Mouse (Mus musculus) midbrain, embryonic 10.5 days (tissue): ENCODE measurements around the gene Tram2. TPM values are rescaled to one million over a fixed set of nuclear protein-coding genes. Genes with fewer than 3 reads are reported as not detected.

Source experiments
- DNase-seq: peaks from one replicate; pipeline ENCODE4 v3.0.0-alpha.2; 2017; ENCODE audit warnings: low spot score
- H3K27ac ChIP-seq: fragments of 300-500 bp; sonication (generic); replicated peaks from 2 replicates; pipeline ENCODE4 v1.5.1; 2016; ENCODE audit warnings: mild to moderate bottlenecking
- H3K27me3 ChIP-seq: fragments of 300-500 bp; sonication (generic); 2 replicates; pipeline ENCODE4 v1.6.1; 2016; ENCODE audit warnings: low read depth, mild to moderate bottlenecking; ENCODE audit not compliant: poor library complexity, severe bottlenecking
- H3K36me3 ChIP-seq: fragments of 300-500 bp; sonication (generic); 2 replicates; pipeline ENCODE4 v1.6.1; 2016; ENCODE audit warnings: mild to moderate bottlenecking, moderate library complexity
- H3K4me1 ChIP-seq: fragments of 300-500 bp; sonication (generic); 2 replicates; pipeline ENCODE4 v1.6.1; 2016
- H3K4me3 ChIP-seq: fragments of 300-500 bp; sonication (generic); 2 replicates; pipeline ENCODE4 v1.5.1; 2016; ENCODE audit warnings: mild to moderate bottlenecking, moderate library complexity
- H3K9me3 ChIP-seq: fragments of 300-500 bp; sonication (generic); replicated peaks from 2 replicates; pipeline ENCODE4 v1.6.1; 2016; ENCODE audit warnings: mild to moderate bottlenecking
- WGBS: fragments of 180-500 bp; shearing (Covaris S2); methylation state at CpG from one replicate; pipeline ENCODE4 v1.1.7; 2016; 5-methylcytosine and 5-hydroxymethylcytosine counted together
- polyA plus RNA-seq: library from polyadenylated mRNA; unstranded; fragments of >200 nt; fragmentation: Nextera tagmentation; extraction: Ambion mirVana; gene quantifications from 2 replicates; pipeline ENCODE4 v1.2.1, GENCODE M21; 2016

Tram2 gene
- polyA plus RNA-seq, 1 experiment from 2014 or later: 6.1 TPM

GRCm38 (mm10) chr1:20980553-20980952 is 98.5 kb downstream of the Tram2 start:
- no peaks in the 10 kb centered on the region for H3K9me3 ChIP-seq
- H3K4me1 ChIP-seq: peaks cover 8% of the 10 kb centered on the region; the same call in 1 of the 2 replicates
- no peak overlapping the region for H3K4me3 ChIP-seq
- 18% methylated on average over 1 of the region's 1 CpGs for WGBS
- DNase-seq: no peak
- H3K27ac ChIP-seq: no peak overlapping the region
- H3K27me3 ChIP-seq: no peaks in the 10 kb centered on the region
- no peaks in the 10 kb centered on the region for H3K36me3 ChIP-seq

DNA sequence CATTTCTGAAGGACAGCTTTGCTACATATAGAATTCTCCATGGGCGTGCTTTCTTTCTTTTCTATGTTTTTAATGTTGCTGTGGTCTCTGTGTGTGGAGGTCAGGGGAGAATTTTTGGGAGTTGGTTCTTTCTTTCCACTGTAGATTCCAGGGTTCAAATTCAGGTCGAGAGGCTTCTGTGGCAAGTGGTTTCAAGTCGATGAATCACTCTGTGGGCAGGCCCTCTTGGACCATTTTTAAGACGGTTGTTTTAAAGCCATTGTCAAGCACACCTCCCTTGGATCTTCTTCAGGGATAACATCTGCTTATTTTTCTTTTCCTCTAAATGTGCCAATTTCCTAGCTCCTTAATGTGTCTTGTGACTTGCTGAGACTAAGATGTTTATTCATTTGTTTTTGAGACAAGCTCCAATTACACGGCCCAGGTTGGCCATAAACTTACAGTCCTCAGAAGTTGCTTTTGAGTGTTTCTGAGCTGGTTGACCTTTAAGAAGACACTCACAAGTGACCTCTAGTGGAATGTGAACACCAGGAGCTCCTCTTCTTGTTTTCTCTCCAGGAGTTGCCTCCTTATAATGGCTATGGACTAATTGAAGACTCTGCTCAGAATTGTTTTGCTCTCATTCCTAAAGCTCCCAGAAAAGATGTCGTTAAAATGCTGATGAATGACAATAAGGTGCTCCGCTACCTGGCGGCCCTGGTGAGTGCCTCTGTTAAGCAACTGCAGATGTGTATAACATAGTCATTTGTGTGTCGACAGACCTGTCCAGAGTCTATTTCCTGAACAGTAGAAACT is 104.5 kb downstream of the Tram2 start:
- H3K9me3 ChIP-seq: no peaks in the 10 kb centered on the region
- no peak for DNase-seq
- H3K27me3 ChIP-seq: no peaks in the 10 kb centered on the region
- H3K4me1 ChIP-seq: no peaks in the 10 kb centered on the region
- no peak overlapping the region for H3K27ac ChIP-seq
- no peak overlapping the region for H3K4me3 ChIP-seq
- WGBS: 79% methylated on average over 9 of the region's 9 CpGs
- no peaks in the 10 kb centered on the region for H3K36me3 ChIP-seq

- no peak for DNase-seq
- H3K36me3 ChIP-seq: no peaks in the 10 kb centered on the region
- WGBS: 96% methylated on average over 6 of the region's 6 CpGs
Observed at GRCm38 (mm10) chr1:20973389-20973788, 105.6 kb downstream of the Tram2 start.

GRCm38 (mm10) chr1:20969642-20970041 is 109.4 kb downstream of the Tram2 start:
- Histone ChIP-seq H3K36me3 (no peaks in the 10 kb centered on the region), H3K4me1 (no peaks in the 10 kb centered on the region), H3K4me3 (no peak overlapping the region), H3K27ac (no peak overlapping the region), H3K27me3 (no peaks in the 10 kb centered on the region), H3K9me3 (no peaks in the 10 kb centered on the region)
- WGBS: 83% methylated on average over 2 of the region's 2 CpGs
- no peak for DNase-seq

More at GRCm38 (mm10) chr1:20973389-20973788, 105.6 kb downstream of the Tram2 start:
- Histone ChIP-seq H3K4me3 (no peak overlapping the region), H3K27ac (no peak overlapping the region), H3K27me3 (no peaks in the 10 kb centered on the region), H3K4me1 (no peaks in the 10 kb centered on the region), H3K9me3 (no peaks in the 10 kb centered on the region)

- H3K4me1 ChIP-seq: peaks cover 17% of the 10 kb centered on the region
- H3K27ac ChIP-seq: no peak overlapping the region
- DNase-seq: no peak
- no peaks in the 10 kb centered on the region for H3K27me3 ChIP-seq
- 86% methylated on average over 3 of the region's 3 CpGs for WGBS
- no peaks in the 10 kb centered on the region for H3K9me3 ChIP-seq
- no peaks in the 10 kb centered on the region for H3K36me3 ChIP-seq
- no peak overlapping the region for H3K4me3 ChIP-seq
Observed at GRCm38 (mm10) chr1:20954876-20955275, 124.2 kb downstream of the Tram2 start.

DNA sequence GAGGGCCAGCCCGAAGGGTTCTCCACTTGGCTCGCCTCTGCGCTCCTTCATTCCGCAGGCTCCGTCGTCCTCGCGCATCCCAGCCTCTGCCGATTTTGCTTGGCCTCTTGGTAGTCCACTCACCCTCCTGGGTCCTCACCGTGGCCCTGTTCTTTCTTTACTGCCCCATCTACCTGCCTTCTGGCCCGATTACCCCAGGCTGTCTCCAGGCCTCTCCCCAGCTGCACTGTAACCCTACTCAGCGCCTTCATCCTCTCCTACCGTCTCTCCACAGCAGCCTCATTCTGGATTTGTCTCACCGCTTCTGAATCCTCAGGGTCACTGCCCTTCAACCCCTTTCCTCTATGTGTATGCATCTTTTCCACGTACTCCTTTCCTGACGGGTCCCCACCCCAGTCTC is 127.2 kb downstream of the Tram2 start:
- Histone ChIP-seq H3K36me3 (no peaks in the 10 kb centered on the region), H3K4me1 (peaks cover 17% of the 10 kb centered on the region), H3K27me3 (no peaks in the 10 kb centered on the region), H3K27ac (peak overlapping the region; percentile 96), H3K4me3 (peak overlapping the region; percentile 57), H3K9me3 (no peaks in the 10 kb centered on the region)
- WGBS: under 1% methylated on average over 16 of the region's 16 CpGs
- DNase-seq: no peak

DNA sequence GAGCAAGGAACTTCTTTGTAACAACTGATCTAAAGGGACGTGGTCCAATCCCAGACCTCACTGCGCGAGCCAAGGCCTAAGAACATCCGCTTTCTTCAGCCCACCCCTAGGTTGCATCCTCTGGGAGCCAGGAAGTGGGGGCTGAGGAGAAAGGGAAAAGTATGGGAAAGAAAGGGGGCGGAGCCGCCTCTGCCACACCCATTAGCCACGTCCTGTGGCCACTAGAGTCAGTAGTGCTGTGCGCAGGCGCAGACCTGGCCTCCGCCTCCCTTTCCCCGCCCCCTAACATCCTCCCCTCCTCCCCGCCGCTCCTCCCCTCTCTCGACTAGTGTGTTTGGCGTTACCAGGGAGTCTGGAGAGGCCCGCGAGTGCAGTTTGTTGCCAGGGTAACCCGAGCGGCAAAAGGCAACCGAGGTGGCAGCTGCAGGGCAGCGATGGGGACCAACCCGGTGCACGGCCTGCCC is 127.7 kb downstream of the Tram2 start, which contains the start of gene Efhc1:
Efhc1 (plus strand) TSS at position 327 of the 464 bp plus-strand sequence.
- peaks cover 17% of the 10 kb centered on the region for H3K4me1 ChIP-seq
- no peaks in the 10 kb centered on the region for H3K36me3 ChIP-seq
- H3K27me3 ChIP-seq: no peaks in the 10 kb centered on the region
- H3K4me3 ChIP-seq: peak within 1 kb of the TSS; percentile 57
- WGBS: 3% methylated on average over 21 of the region's 23 CpGs
- H3K27ac ChIP-seq: peak within 1 kb of the TSS; percentile 96
- H3K9me3 ChIP-seq: no peaks in the 10 kb centered on the region
- DNase-seq: peak; percentile 99

Other genes with a start within 250 kb of the Tram2 start
- 5.3 and 6.4 TPM in 2 replicates for gene Paqr8, start 188.6 kb downstream of the Tram2 start, polyA plus RNA-seq
- 1.9 and 2.0 TPM in 2 replicates for gene Efhc1, start 127.6 kb downstream of the Tram2 start, polyA plus RNA-seq
- 10.2 and 12.5 TPM in 2 replicates for gene Tmem14a, start 139.3 kb upstream of the Tram2 start, polyA plus RNA-seq
- 0.21 and 0.40 TPM in 2 replicates for gene Gsta3, start 161.4 kb upstream of the Tram2 start, polyA plus RNA-seq